Mouse (Mus musculus) lung, postnatal 0 days (tissue): ENCODE results near the gene Dnase2b.

Source experiments
- CTCF ChIP-seq: IDR thresholded peaks from 2 replicates; pipeline ENCODE4 v1.5.1; 2016; ENCODE audit warnings: antibody characterized with exemption, mild to moderate bottlenecking
- EP300 ChIP-seq: IDR thresholded peaks from 2 replicates; pipeline ENCODE4 v1.6.1; 2016; ENCODE audit warnings: antibody characterized with exemption, mild to moderate bottlenecking, control low read depth

GRCm38 (mm10) chr3:146661907-146662306 is 46.5 kb upstream of the Dnase2b start:
- TF ChIP-seq CTCF (no peak), EP300 (no peak)
